Mouse (Mus musculus): ENCODE results near the gene Pla2g2d.

The Pla2g2d gene

DNA sequence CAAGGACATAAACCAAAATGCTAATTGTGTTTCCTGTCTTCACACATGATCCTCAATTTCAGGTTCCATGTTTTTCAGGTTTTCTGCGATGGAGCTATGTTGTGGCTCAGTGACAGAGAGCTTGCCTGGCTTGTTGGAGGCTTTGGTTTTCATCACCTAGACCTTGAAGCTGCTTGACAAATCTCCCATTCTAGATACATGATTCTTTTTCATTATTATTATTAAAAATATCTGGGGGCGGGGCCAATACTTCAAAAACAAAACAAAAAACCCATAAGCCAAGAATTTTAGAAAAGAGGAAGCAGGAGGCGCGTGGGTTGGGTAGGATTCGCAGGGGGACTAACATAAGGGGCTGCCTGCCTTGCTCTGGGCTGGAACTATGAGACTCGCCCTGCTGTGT lies at the start of gene Pla2g2d:
Gene Pla2g2d (plus strand): TSS at position 301 of the 400 bp plus-strand sequence.
- no peak for DNase-seq

DNA sequence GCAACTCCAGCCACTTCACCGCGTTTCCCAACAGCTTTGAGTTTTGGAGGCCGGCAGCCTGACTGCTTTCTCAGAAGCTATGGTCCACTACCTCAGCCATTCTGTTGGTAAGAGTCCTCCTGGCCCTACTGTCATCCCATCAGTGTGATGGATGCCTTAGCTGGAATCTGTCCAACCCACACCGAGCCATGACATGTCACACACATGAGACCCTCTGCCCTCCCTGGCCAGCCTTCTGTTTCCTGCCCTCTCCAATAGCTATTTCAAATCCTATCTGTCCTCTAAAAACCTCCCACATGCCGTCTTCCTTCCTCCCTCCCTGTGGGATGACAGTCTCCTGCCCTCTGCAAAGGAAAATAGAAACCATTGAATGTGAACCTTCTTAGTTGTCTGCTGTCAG lies 49.8 kb upstream of the Pla2g2d start:
- DNase-seq, result no peak

DNA sequence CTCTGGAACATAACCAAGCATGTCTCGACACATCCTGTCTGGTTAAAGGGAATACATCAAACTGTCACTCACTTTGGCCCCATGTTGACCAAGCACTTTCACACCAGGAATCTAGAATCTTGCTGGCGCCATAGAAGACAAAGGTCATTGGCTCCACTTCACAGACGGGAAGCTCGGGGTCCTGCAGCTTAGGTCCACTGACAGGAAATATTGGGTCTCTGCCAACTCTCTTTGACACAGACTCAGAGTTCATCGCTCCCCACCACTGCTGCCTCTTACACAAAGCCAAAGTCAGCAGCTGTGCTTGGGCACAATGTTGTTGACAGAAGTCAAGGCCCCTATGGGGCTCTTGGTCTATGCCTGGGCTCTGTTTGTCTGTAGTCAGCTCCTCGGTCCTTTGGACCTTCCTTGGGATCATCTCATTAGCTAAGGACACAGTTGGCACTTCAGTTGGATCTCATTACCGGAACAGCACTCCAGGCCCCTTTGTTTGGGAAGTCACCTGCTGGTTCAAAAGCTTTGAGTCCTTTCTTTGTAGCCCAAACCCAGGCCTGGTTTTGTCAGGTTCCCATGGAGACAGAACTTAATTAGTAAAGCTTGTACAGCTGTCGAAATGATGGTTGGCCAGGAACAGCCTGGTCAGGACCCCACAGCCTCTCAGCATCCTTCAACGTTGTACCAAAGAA lies 46.4 kb upstream of the Pla2g2d start:
- DNase-seq, result peak; percentile 46 to 49

DNA sequence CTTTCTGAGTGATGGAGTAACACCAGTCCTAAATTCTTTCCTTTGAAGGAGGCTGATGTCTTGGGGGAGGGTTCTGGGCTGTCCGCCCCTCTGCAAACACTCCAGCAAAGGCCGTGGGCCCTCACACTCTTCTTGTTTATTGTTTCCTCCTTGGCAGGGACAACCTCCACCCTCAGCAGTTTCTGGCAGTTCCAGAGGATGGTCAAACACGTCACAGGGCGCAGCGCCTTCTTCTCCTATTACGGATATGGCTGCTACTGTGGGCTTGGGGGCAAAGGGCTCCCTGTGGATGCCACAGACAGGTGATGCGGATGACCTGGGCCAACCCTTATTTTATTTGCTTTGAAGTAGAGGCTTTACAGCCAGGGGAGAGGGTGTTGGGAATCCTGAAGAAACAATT lies 41.4 kb upstream of the Pla2g2d start:
- DNase-seq, result no peak

DNA sequence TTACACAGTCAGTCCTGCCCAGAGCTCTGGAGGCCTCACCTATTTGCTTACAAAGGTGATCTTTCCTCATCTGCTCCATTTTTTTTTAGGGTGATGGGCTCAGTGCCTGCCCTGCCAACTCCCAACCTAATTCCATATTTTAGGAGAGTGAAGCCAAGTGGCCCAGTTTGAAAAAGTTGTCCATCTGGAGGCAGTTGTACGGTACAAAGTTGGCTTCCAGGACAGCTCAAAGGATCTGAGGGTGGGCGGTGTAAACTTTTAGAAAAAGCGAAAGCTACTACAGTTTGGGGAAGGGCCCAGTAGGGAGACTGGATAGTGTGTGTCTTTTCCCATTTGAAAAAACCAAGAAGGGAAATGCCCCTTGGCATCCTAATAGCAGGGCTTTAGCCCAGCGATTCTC lies 40.7 kb upstream of the Pla2g2d start:
- no peak for DNase-seq

DNA sequence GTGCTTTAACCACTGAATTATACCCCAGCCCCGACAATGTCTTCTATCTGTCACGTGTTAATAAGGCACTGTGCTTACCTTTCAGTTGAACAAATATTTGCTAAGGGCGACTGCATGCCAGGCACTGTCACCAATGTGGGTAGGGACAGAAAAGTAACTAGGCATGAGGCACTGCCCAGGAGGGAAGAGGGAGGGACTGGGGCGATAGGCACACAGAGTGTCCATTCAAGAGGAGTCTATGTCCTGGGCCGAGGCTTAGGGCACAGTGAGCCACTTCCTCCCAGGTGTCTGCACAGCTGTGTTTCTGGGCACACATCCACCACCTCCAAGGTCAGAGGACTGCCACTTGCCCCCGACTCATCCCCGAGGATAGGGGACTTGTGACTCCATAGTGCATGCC lies 38.5 kb upstream of the Pla2g2d start, which contains the start of gene Ubxn10:
Gene Ubxn10 (minus strand): TSS at position 137 of the 400 bp plus-strand sequence.
- DNase-seq, result peak; percentile 79 to 87

DNA sequence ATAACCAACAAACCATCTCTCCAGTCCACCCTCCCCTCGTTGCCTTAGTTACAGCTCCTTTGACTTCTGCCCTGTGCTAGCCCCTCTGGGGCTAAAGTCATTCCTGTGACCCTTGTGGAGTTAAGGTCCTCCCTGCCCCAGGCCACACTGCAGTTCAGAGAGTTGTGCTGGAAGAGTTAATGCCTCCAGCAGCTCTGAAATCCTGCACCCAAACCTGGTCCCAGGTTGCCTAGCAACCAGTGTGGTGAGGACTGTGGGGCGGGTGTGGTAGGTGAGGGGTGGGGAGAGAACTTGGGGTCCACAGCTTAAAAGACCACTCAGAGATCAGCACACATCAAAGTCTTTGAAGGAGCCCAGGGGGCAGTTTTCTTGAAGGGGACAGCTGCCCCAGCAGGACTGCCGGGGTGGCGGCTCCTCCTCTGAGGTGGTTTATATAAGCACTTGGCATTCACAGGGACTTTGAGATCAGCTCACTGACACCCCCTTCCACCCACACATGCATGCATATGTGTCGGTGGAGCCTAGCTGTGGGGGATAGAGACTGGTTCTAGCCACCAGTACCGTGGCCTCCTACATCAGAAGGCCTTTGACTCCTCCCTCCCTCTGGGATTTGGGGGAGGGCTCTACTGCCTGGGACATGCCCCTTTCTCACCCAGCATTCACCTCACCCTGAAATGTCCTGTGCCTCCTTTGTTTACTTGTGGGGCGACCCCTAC lies 36.2 kb upstream of the Pla2g2d start:
- no peak for DNase-seq

DNA sequence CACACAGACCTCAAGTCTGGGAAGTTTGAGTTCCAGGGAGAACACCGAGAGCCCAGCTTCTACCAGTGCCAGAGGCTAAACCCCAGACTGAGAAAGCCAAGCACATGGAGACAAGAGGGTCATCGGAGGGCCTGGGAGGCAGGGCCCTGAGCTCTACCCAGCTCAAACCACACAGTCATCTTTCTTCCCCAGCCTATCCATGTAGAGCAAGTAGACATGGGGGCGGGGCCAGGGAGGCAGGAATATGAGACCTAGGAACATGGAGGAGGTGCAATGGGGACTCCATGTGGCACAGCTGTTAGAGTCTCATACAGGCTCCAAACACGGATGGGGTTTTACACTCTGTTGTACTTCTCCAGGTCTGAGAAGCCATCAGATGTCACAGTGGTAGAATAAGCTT lies 29.7 kb upstream of the Pla2g2d start:
- DNase-seq, result peak; percentile 46 to 54

DNA sequence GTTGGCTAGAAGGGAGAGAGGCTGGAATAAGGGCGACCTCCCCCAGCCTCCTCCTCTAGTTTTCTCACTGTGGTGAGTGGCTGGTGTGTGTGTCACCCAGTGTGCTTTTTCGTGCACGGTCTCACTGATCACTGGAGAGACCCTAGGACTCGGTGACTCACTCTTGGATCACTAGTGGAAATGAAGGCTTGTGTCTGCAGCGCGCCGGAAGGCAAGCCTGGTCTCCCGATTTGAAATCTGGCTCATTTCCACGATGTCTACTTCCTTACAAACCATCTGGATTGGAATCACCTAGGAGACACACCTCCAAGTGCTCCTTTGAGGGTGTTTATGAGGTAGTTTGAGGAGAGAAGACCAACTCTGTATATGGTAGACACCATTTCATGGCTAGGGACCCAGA lies 28.7 kb upstream of the Pla2g2d start:
- no peak for DNase-seq

DNA sequence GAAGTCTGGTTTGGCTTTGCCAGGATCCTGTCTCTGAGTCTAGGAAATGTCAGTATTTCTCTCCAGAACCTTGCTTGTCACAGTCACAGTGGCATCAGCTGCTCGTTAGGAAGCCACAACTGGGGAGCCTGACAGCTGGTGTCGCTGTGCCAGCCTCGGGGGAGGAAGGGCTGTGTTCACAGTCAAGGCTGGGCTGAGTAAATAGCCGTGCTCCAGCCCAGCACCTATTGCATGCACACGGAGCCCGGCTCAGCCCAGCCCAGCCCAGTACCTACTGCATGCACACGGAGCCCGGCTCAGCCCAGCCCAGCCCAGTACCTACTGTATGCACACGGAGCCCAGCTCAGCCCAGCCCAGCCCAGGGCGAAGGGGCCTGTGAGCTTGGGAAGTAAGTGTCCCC lies 27.7 kb upstream of the Pla2g2d start:
- no peak for DNase-seq

DNA sequence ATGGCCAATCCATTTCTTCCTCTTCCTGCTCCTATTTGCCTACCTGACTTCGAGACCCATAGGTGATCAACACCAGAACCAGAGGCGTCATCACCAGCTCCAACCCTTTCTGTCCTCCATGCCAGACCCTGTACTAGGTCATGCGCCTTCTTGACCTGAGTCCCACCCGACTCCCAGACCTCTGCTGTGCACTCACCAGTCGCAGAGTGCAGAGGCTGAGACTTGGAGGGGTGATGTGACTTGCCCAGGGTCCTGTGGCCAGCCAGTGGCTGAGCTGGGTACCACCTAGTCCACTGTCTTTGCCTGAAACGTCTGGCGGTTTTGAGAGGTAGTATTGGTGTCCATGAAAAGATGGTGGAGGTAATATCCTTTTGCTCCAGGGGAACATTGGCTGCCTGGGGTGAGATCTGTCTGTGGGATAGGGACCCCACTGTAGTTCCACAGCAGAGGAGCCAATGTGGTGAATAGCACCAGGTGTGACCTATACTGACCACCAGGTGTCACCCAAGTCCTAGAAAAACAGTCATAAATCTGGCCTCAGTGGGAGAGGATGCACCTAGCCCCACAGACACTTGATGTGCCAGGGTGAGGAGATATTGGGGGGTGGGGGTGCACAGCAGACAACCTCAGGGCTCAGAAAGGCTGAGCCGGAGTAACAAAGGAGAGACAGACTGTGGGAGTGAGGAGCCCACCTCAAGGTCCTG lies 27.0 kb upstream of the Pla2g2d start:
- no peak for DNase-seq

DNA sequence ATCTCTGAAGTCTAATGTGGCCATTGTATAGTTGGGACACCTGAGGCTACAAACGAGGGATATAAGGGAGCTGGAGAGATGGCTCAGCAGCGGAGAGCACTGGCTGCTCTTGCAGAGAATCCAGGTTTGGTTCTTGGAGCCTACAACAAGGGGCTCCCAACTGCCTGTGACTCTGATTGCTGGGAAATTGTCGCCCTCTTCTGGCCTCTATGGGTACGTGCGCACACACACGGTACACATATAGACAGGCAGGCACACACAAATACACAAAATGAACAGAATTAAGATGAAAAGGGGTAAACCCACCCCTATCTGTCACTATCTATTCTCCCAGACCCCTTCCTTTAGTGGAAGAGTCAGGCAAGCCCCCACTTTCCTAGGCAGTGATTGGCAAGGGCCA lies 22.9 kb upstream of the Pla2g2d start:
- DNase-seq, result no peak

DNA sequence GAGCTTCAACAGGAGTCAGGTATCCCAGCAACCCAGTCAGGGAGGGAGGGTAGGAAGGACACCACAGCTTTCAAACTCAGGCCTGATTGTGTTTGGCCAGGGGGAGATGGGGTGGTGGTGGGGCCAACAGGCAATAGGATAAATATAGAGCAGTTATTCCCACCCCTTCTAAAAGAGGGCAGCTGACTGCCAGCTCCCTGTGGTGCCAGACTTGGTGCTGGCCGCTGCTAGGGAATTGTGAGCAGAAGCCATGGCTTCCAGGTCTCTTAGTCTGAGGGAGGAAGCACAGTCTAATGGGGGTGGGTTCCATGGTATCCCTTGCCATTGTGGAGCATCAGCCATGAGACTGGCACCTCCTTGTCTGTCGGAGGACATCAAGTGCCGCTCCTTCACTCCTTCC lies 21.9 kb upstream of the Pla2g2d start:
- DNase-seq, result no peak

DNA sequence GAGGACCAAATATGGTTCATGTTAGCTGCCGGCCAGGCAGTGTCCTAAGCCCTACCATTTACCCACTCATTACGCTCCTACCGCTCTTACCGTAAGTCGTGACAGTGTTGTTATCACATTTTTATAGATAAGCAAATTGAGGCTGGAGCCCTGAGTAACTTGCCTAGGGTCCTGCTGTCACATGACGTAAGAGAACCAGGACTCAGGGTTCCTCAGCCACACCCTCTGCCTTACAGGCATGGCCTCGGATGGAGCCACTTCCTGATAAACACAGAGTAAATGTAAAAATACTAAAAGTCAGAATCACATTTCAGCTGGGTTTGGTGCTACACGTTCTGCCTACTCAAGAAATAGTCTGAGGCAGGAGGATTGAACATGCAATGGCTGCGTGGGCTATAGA lies 21.1 kb upstream of the Pla2g2d start:
- no peak for DNase-seq

DNA sequence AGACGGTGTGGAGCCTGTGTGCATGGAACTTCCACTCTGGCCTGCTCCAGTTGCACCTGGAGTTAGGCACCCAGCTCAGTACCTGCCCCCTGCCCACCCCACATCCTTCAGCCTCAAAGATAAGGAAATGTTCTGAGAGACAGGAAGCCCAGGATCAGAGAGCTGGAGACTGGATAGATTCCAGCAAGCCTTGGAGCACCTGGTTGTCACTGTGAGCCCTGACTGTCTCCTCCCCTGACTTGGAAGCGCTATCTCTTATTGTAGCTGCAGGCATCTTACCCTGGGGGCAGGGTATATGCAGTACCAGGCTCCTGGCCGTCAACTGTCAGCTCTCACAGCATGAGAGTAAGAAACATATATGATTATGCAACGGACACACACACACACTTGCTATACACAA lies 20.1 kb upstream of the Pla2g2d start:
- no peak for DNase-seq

DNA sequence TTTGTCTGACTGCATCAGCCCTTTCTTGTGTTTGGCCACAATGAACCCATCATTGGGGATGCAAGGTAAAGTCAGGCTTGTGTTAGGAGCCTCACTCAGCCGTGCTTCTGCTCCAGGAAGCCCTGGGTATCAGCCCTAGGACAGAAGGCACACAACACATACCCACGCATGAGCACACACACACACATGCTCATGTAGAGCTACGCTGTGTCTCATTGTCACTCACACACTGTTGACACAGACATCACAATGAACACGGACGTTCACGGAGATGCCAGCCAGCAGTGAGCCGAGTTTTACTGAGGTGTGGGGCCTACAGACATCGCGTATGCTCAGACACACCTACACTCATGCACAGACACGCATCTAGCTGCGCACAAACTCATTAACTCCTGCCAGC lies 19.6 kb upstream of the Pla2g2d start:
- DNase-seq, result no peak

DNA sequence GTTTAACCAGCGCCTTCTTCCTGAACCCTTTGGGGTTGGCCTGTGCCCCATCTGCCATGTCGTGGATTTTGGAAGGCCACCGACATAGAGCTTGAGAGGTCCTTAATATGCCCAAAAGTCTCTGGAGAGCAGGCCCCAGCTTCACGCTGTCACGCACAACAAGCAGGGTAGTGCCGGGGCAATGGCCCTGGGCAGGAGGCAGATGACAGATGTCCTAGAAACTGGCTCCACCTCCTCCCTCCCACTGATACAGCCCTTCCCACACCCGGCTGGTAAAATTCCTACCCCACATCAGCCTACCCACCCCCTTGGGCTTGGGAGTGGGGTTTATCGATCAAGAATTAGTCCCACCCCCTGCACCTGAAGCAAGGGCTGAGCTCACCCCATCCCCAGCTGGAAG lies 18.1 kb upstream of the Pla2g2d start, which contains the start of gene Pla2g2f:
Gene Pla2g2f (minus strand): TSS at position 211 of the 400 bp plus-strand sequence.
- no peak for DNase-seq

DNA sequence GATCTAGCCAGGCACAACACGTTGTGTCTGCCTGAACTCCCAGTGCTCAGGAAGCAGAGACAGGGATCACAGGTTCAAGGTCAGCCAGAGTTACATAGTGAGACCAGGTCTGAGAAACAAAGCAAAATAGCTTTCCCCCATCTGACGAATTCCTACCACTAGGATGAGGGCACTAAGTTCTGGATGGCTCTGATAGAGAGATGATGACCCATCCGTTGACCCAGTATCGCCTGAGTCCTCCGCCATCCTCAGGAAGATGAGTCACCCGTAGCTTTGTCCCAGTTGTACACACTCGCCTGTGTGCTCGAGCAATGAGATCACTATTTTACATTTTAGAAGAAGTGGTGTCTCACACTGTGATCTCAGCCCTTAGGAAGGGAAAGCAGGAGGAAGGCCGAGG lies 13.3 kb upstream of the Pla2g2d start:
- no peak for DNase-seq

DNA sequence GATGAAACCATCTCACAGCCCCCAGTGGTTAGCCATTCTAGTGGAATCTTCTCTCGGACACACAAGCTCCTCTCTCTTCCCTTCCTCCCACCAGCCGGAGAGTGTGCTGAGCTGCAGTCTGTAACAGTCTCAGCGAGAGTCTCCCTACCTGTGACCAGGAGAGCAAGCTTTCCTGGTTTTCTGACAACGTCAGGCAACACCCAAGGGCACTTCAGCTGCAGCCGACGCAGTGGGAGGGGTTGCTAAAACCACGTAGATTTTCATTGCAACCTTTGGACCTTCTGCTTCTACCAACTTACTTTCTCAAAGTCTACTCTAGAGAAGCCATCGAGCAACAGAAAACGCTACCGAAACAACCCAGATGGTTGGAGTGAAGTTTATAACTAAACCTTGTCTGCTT lies 3.6 kb upstream of the Pla2g2d start:
- no peak for DNase-seq

DNA sequence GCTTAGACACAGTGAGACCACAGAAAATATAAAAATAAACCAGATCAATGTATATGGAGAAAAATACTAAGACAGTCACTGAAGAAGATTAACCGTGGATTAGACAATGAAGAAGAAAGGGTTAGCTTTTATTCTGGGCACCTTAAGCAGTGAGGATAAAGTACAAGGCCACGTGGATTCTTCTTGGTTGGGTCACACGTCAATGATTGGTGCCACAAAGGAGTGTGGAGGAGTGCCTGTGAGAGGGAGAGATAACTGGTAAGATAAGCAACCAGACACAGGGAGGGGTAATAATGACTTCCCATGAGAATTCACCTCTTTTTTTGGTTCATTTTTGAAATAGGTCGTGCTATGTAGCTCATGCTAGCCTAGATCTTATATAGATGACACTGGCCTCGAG lies 3.1 kb upstream of the Pla2g2d start:
- no peak for DNase-seq

DNA sequence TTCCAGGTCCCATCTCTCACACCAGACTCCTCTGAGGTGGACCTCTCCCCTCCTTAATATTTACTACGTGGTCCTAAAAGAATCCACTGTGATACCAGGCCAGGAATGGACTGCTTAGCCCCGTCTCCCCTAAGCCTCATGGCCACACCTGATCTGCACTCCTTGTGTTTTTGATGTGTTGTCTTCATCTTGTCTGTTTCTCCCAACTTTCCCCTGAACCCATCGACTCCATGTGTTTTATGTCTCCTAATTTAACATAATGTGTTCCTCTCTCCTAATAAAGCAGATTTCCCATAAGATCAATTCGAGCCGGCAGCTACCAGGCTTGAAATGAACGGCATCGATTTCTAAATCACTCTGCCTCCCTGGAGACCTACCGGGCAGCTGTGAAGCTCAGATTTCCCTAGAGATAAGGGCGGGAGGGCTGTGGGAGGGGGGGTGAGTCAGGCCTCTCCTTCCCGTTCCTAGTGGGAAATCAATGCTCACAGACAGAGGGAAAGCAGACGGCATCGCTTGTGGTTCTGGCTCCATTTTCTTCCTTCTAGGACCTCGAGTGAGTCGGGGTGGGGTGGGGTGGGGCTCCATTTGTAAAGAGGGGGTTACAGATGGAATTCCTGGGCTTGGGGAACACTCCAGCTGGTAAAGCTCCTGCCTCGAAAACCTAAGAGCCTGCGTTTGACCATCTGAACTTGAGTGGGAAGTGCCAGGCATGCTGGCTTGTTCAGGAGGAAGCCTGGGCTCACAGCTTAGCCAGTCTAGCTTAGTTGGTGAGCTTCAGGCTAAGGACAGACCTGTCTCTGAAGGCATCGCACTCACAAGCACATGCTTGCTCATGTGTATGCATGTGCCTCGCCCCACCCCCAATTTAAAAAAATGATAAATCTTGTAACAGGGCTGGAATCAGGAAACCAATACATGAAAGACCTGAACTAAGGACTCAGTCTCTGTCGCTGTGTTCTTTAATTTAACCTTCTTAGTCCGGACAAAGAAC lies 2.2 kb downstream of the Pla2g2d start:
- DNase-seq, result no peak

DNA sequence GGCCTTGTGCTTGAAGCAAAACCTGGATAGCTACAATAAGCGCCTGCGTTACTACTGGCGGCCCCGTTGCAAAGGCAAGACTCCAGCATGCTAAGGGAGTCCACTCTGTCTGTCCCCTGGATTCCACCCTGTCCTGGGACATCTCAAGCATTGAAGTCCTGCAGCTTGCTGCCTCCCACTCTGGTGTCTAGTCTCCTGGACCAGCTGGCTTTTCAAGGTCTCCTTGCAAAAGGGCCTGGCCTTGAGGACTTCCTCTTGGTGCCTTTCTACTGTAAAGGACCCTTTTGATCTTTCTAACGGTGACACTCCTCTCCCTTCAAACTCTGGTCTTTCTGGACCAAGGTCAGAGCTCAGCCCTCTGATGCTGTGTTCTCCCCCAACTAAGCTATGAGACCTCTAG lies 4.8 kb downstream of the Pla2g2d start:
- no peak for DNase-seq

DNA sequence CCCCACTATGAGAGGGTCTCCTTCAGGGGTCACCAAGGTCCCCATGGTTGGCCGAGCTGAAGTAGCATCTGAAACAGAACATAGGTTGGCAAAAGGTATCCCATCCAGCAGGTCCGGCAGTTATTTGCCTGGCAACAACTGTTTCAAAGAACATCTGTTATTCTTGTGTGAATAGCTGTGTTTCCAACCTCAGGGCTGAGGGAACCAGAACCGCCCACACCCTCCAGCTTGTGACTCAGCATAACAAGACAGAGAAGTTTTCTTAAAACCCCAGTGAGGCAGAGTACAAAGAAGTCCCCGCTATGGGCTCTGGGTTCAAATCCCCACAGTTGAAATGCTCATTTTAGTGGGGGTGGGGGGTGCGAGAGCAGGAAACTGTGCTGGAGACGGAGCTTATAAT lies 6.6 kb downstream of the Pla2g2d start:
- DNase-seq, result no peak

All from lung, adult 18-20 months (tissue).